Mouse (Mus musculus) activated CD4-positive, CD25-positive, alpha-beta regulatory T cell, adult 4 months (primary cell): ENCODE data around the gene Selenof. TPM values are rescaled to one million over a fixed set of nuclear protein-coding genes. Genes with fewer than 3 reads are reported as not detected.

Experiments
- ATAC-seq: one replicate; pipeline ENCODE4 v1.8.0; 2017
- polyA plus RNA-seq, 2 experiments: library from polyadenylated mRNA; unstranded; fragments of 100-300 nt; shearing (Covaris generic); gene quantifications; one replicate each; pipeline ENCODE4 v1.2.1; 2017

The Selenof gene
- 100 to 1,000 TPM; 302 to 362 TPM for polyA plus RNA-seq

- peak; percentile 98 for ATAC-seq
These were observed at the start of gene Selenof, which contains the start of gene Hs2st1 for GRCm38 (mm10) chr3:144570047-144570815. Selenof (plus strand) TSS chr3:144570304. Hs2st1 (minus strand) TSS chr3:144570181.

GRCm38 (mm10) chr3:144527918-144528317, 42.2 kb upstream of the Selenof start:
- no peak for ATAC-seq

DNA sequence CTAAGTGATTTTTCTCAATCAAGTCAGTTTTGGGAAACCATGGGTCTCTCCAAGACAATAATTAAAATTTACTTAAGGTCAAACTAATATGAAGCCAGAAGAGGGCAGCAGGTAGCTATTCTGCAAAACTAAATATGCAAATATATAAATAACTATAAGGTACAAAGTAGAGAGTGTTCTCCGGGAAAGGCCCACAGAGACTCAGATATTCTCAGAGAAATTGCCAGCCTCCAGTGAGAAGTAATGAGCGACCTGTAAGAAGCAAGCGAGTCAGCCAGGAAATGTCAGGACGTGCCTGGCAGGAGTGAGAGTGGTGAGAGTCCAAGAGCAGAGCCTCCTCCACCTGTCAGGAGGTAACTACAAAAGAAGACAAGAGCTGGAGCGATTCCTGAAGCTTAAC, 39.1 kb upstream of the Selenof start:
- peak; percentile 49 for ATAC-seq

GRCm38 (mm10) chr3:144535056-144535455, 35.0 kb upstream of the Selenof start:
- no peak for ATAC-seq

- ATAC-seq, result no peak
These were observed 32.8 kb upstream of the Selenof start for GRCm38 (mm10) chr3:144537078-144537855.

- no peak for ATAC-seq
These were observed 31.1 kb upstream of the Selenof start for GRCm38 (mm10) chr3:144539051-144539450.

- ATAC-seq, result no peak
These were observed 29.3 kb upstream of the Selenof start for GRCm38 (mm10) chr3:144540805-144541204.

- ATAC-seq, result no peak
These were observed 28.1 kb upstream of the Selenof start for GRCm38 (mm10) chr3:144541906-144542438.

GRCm38 (mm10) chr3:144545152-144545551, 25.0 kb upstream of the Selenof start:
- no peak for ATAC-seq

GRCm38 (mm10) chr3:144545832-144546231, 24.3 kb upstream of the Selenof start:
- no peak for ATAC-seq

DNA sequence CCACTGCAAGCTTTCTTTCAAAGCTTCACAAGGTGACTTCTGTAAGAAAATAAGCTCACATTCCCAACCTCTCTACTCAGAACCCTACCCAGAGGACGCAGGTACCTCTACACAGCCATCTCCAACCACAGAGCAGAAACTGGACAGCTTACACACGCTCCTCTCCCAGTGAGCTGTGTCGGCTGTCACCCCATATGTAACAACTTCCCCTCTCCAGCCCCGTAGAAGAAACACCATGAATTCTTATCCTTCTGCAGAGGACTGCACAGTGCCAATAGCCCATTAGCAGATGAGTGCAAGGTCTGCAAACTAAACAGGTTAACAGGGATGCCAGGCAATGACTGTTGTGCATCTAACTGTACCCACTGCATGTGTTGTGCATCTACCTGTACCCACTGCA, 23.6 kb upstream of the Selenof start:
- no peak for ATAC-seq

DNA sequence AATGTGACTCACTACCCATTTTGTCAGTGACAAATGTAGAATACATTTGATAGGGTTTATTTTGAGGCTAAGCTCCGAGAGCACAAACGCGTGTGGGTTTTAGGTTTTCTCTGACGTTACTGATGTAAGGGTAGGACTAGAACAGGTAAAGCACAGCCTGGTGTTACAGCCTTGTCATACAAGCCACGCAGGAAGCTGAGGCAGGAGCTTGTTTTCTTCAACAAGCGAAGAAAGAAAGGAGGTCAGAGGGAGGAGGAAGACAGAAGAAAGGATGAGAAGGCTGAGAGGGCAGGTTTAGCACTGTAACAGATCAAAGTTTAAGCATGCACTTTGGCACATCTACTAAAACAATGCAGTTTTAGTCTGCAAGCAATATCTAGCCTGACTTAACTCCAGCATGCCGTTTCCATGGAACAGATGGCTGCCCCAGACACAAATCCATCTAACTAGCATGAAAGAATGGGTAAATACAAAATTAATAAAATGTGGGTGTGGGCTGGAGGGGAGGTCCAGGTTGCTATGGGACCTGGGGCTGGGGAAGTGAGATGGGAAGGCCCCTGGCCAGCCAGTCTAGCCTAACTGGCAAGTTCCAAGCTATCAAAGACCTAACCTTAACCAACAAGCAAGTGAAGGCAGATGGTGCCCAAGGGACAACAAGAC, 21.8 kb upstream of the Selenof start:
- ATAC-seq, result no peak

DNA sequence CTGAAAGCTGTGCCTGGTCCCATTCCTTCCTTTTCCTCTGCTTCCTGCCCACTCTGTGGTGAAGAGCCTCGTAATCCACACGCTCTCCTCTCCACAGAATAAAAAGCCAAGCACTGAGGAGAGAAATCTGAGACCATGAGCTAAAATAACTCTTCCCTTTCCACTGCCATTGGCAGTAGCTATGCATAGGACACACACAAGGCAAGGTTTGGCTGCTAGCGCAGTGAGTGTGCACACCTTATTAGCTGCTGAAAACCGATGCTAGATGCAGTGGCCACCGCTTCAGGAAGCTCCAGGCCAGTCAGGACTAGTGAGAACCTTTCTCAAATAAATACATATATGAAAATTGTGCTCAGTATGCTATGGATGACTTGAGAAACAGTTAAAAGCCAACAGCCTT, 20.1 kb upstream of the Selenof start:
- no peak for ATAC-seq

DNA sequence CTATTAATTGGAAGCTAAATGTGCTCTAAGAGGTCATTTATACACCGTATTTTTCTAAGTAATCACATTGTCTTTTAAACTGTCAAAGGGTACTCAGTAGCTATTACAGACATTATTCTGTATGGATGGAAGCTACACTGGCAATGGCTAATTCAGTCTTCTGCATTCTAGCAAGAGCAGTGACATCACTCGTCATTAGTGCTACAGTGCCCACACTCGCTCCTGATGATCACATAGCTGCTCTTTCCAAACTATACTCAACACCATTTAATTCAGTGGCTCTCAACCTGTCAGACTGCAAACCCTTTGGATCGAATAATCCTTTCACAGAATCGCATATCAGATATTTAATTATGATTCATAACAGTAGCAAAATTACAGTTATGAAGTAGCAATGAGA, 19.4 kb upstream of the Selenof start:
- no peak for ATAC-seq

GRCm38 (mm10) chr3:144551416-144551815, 18.7 kb upstream of the Selenof start:
- no peak for ATAC-seq

- ATAC-seq, result no peak
These were observed 16.2 kb upstream of the Selenof start for GRCm38 (mm10) chr3:144553942-144554341.

DNA sequence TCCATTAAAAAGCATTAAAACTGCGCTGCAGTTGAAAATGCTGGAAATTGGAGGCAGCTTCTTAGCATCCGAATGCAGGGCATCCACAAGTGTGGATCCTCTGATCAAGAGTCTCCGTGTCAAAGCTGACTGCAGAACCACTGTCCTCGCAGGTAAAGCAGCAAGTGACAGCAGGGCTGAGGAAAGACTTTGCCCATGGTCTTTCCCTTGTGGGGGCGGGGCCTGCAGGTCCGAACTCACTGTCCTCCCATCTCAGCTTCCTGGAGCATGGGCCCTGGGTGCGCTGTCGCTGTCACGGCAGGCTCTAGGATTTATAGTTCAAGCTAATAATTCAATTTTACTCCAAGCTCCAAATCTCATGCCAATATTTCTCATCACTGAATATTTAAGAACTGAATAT, 15.6 kb upstream of the Selenof start:
- ATAC-seq, result no peak

DNA sequence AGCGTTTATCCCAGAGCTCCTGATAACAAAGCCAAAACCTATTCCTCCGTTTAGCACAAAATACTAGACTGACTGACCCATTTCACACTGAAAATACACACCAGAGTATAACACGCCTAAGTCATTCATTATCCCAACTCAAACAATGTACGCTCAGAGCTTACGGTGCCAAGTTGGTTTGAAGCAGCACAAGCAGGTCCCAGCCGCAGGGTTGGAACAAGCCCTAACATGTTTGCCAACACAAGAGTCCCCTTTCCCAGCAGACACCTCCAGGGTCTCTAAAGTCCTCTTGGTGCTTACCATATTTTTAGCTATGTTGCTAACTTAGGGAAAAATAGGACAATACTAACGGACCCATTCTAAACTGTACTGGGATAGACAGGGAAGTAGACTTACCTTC, 15.0 kb upstream of the Selenof start:
- ATAC-seq, result no peak

GRCm38 (mm10) chr3:144556625-144557324, 13.3 kb upstream of the Selenof start:
- no peak for ATAC-seq

- ATAC-seq, result no peak
These were observed 11.8 kb upstream of the Selenof start for GRCm38 (mm10) chr3:144558274-144558673.

GRCm38 (mm10) chr3:144561511-144562250, 8.4 kb upstream of the Selenof start:
- peak; percentile 79 for ATAC-seq

DNA sequence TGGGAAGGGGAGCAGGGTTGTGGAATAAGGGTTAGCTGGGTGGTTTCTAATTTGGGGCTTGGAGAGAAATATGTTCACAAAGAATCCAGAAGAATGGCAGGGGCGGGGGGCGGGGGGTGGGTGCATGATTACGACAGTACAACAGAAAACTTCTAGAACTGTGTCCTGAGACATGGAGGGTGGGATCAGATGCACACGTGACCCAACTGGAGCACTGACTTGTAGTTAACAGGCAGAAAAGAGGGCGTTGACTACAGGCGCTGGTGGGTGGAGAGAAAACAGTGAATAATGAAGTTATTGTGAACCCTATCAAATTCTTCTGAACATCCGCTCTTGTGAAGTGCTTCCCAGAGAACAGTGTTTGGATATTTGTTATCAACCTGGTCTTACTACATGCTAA, 6.2 kb upstream of the Selenof start:
- no peak for ATAC-seq
